Mouse (Mus musculus): ENCODE results near the gene Epn2.

The Epn2 gene

DNA sequence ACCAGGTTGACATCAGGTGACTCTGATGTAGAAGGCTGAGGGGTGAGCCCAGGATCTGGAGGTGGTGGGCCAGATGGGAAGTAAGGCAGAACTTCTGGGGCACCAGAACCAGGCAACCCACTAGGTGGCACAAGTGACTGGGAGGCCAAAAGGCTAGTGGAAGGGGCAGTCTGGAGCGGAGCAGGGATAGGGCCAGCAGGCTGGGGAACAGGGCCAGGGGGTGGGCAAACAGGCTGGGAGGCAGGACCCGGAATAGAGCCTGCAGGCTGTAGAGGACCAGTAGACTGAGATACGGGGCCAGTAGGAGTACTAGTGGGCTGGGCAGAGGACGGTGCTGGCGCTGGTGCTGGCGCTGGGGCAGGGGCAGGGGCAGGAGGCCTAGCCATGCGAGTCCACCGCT, 89.6 kb downstream of the Epn2 start:
- DNase-seq (ENCODE audit: low read depth, low spot score) = no peak

DNA sequence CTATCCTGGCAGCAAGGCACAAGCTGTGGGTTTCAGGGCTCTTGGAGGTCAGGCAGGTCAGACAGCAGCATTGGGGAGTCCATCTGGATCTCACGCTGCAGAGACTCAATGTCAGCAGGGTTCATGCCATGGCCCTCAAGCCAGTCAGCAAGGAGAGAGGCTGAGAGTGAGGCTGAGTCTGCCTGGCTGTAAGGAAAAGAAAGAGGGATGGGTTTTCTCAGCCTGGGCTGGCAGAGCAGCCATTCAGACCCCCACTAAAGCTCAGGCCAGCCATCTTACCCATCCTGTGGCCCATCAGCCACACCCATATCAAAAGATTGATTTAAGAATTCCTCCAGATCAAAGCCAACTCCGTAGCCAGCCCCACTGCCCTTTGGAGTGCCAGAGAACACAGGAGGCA, 90.4 kb downstream of the Epn2 start:
- no peak for DNase-seq (ENCODE audit: low read depth, low spot score)

DNA sequence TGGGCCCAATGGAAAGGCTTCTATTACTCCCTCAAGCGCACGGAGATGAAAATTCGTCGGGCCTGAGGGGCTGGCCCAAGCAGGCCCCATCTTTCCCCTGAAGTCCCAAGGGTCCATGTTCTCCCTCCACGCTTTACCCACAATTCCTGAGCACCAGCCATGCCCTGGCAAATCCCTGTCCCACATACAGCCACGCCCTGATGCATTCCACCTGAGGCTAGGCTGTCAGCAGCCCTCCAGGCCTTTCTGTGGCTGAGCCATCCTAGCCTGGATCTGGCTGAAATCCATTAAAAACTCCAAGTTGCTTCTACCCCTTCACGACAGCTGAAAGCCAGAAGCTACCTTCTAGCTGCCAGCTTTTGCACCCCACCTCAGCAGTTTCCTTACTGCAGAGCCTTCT, 91.6 kb downstream of the Epn2 start:
- DNase-seq (ENCODE audit: low read depth, low spot score) = no peak

DNA sequence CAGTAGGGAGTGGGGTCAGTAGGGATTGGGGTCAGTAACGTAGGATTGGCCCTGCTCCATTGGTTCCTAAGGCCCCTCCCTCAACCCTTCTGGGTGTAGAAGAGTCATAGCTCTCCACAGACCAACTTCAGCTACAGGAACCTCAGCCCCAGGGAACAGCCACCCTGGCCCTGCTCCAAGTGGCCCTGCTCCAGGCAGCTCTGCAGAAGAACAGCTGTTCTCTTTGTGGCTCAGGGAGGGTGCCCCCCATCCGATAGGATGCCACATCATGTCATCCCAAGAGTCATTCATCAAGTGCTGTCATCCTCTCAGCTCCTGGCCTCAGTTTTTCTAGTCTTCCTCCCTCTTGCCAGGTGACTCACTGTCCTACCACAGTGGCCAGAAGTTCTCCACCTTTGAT, 92.1 kb downstream of the Epn2 start:
- no peak for DNase-seq (ENCODE audit: low read depth, low spot score)

DNA sequence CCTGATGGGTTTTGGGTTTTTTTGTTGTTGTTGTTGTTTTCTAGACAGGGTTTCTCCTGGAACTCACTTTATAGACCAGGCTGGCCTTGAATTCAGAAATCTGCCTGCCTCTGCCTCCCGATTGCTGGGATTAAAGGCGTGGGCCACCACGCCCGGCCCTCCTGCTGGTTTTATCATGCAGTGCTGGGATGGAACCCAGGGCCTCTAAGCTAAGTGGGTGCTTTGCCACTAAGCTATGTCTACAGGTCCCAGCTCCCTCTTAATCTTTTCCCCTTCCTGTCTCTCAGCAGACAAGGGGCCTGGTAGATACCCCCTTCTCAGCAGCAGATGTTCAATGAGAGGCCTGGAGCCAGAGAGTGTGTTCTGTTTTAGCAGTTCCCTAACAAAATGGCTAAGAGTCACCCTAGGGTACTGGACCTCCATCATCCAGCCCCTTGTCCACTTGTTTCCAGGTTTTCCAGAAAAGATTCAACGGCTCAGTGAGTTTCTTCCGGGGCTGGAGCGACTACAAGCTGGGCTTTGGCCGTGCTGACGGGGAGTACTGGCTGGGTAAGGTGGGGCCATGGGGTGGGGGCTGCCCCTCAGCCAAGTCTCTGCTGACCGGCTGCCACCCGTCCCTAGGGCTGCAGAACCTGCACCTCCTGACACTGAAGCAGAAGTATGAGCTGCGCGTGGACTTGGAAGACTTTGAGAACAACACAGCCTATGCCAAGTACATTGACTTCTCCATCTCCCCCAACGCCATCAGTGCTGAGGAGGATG, 92.8 kb downstream of the Epn2 start:
- no peak for DNase-seq (ENCODE audit: low read depth, low spot score)

DNA sequence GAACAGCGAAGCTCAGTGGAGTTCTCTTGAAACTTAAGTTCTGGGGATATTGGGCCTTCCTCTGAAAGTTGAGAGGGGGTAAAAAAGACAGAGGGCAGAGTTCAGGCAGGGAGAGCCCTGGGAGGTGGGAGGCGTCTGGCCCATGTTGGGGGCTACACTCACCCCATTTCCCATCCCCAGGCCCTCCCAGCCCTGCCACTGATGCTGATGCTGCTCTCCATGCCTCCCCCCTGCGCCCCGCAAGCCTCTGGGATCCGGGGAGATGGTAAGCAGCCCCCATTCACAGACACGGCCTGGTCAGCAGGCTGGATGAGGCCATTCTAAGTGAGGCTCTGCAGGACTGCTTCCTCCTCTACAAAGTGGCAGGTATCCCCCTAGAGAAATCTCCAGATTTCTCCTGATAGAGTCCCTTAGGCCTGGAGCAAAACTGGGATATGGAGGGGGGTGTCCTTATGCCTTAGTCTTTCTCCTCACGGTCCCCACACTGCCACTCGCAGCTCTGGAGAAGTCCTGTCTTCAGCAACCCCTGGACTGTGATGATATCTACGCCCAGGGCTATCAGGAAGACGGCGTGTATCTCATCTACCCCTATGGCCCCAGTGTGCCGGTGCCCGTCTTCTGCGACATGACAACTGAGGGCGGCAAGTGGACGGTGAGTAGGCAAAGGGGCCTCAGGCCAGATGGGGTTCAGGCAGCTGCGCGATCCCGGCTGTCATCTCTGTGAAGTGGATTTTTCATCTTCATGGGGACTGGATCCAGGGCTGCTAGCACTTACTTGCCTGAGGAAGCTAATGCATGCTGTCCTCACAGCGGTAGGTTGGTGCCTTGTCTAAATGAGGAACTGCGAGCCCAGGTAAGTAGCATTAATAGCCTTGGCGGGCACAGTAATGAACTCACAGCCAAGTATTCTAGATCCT, 93.7 kb downstream of the Epn2 start:
- DNase-seq (ENCODE audit: low read depth, low spot score) = no peak

DNA sequence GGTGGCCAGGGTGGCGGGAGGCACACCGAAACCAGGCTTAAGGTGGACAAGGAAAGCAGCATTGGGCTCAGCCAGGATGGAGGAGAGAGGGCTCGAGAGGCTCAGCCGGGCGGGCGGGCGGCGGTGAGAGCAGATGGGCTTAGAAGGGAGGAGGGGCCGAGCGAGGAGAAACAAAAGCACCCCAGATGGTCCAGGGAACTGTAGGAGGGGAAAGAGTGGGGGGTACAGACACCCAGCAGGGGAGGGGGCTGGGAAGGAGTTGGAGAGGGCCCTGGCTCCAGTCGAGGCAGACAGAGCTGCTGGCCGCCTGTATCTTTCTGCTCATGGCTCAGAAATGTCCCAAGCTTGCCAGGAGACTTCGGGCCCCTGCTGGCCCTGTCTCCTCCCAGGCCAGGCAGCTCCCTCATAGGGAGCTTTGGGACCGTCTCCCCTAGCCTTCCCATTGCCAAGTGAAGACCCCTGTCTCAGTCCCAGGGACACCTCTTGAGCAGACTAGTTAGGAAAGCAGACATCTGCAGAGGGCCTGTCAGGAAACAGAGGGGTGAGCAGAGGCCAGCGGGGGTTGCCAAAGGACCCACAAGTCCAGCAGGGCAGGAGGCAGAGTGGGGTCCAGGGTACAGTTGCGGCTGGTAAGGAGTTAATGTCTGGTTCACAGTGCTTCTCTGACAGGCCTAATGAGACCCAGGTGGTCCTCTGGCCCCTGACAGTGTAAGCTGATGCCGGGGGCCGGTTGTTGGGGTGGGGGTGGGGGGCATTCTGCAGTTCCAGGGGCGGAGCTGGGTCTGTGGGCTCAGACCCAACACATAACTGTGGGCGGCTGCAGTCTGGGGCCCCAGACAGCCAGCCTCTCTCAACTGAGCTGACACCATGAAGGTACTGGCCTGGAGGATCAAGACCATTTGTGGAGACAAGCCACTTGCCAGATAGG, 94.6 kb downstream of the Epn2 start, which contains the start of gene Mfap4:
Gene Mfap4 (plus strand): TSS at position 819 of the 928 bp plus-strand sequence.
- DNase-seq (ENCODE audit: low read depth, low spot score) = no peak

DNA sequence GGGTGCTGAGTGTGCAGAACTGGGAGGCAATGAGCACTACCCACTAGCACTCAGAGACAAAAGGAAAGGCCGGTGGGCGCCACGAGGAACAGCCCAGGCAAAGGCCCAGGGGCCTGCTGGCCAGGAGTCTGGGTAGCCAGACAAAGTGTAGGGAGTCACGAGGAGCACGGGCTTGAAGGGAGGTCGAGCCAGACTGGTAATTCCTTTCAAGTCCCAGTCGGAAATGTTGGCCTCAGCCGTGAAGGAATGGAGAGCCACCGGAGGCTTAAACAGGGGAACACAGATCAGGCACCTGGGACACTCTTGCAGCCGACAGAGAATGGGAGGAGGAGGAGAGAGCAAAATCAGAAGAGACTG, 95.3 kb downstream of the Epn2 start:
- DNase-seq (ENCODE audit: low read depth, low spot score) = no peak

DNA sequence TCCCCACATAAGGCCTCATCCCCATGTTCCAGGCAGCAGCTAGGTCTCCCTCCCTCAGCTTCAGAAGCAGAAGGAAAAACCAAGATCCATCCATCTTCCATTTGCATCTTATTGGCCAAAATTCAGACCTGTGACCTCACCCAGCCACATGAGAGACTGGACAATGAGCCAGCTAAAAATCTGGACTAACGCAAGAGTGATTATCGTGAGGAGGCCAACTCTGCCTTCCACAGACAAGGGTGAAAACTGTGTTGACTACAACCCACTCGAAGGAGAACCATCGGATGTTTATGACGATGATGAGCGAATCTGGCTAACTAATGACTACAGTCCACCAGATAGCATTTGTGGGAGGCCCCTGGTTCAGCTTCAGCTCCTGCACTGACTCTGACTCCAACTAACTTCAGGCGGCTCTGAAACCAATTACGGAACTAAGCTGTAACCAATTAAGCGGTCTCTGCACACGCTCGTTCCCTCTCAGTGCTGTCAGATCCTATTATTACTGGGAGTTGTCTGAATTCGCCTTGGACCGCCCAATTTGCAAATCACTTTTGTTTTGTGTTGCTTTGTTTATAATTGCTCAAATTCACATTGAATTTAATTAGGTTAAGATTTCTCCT, 96.2 kb downstream of the Epn2 start:
- DNase-seq (ENCODE audit: low read depth, low spot score) = no peak

DNA sequence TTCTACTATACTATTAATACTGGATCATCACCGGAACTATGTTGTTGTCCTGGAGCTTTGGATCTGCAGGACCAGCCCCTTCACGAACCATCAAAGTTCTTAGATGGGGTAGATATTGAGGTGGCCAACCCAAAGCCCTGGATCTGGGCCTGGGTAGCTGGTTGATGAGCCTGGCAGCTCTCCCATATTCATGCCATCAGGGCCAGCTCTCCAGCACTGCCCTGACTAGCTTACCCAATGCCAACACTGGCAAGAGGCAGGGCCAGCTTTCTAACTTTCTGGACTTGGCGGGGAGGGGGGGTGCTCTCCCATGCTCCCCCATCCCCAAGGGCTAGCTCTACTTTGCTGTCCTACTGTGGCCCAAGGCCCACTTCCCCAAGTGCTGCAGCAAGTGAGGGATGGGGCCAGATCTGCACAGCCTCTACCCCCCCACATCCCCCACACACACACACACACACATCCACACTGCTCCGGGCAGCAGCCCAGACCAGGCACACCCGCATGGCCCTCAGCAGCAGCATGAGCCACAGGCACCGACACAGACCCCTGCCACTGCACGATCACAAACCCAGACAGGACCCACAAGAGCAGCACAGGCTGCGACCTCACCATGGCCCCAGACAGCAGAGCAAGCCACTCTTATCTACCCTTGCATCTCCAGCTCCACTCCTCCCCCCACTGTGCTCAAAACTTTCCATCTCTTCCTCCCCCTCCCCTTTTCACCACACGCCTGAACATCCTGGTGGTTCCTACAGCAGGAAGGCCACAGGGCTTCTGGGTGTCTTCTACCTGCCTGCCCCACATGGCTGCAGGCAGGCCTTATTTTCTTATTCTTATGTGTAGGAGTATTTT, 98.0 kb downstream of the Epn2 start:
- DNase-seq (ENCODE audit: low read depth, low spot score) = no peak

DNA sequence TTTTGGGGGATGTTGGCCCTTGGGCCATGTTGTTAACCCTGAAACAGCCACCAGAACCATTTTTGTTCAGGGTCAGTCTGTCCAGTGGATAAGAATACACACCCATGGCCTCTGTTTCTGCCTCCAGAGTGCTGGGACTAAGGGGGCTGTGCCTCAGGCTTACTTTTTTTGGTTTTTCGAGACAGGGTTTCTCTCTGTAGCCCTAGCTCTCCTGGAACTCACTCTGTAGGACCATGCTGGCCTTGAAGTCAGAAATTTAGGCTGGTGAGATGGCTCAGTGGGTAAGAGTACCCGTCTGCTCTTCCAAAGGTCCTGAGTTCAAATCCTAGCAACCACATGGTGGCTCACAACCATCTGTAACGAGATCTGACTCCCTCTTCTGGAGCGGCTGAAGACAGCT, 100.7 kb downstream of the Epn2 start:
- DNase-seq (ENCODE audit: low read depth, low spot score) = no peak

DNA sequence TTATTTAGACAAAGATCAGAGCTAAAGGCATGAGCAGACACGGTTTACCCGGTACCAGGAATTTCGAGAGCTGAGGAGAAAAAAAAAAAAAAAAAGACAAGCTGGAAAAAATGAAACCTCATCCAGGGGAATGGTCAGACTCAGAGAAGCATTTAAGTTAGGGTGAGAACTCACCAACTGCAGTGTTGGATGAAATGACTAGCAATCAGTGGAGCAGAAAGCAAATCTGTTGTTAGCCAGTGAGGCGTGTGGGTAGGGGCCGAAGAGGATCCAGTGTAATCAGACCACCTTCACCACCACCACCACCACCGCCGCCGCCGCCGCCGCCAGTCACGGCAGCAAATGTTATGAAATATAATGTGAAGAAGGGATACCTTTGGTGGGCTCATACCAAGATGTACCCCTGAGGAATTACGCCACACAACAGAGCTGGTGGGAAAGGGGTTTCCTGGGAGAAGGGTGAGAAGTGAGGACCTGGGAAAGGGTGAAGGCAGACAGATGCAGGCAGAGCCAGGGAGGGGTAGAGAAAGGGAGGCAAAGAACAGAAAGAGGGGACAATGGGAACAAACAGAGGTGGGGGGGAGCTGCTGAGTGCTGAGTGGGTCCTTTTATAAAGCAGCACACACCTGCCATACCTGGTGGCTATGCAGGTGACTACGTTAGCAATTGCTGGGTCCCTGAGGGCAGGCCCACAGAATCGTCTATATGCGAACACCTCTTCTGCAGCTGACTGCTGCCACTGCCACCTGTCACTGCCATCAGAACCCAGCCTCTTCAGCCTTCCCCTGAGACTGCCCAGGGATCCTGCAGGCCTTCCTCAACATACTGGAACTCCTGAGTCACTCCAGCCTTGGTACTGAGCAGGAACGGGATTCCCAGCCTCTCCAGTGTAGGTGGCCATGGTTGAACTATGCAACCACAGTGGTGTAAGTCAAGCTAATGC, 101.7 kb downstream of the Epn2 start:
- no peak for DNase-seq (ENCODE audit: low read depth, low spot score)

DNA sequence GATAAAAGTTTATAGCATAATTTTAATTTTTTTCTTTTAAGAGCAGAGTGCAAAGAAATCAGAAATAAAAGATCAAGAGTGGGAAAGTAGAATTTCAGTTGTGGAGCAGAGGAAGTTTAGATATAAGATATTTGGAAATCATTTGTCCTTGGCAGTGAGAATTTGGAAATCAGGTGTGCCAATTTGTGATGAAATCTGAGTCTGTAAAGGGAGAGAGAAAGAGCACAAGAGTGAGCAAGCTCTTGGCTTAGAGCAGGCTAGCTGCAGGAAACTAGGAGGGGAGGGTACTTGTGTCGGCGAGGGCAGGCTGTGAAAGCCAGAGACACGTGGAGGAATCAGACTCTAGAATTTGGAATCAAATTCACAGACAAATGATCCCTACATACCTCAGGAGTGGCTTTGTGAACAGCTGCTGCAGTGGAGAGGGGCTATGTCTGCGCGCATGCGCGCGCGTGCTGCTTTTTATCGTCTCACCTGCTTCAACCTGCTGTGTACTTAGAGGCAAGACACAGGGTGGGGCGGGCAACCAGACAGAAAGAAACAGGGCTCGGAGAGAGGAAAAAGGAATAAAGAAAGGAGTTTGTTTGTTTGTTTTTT, 102.6 kb downstream of the Epn2 start:
- DNase-seq (ENCODE audit: low read depth, low spot score) = peak; percentile 53

DNA sequence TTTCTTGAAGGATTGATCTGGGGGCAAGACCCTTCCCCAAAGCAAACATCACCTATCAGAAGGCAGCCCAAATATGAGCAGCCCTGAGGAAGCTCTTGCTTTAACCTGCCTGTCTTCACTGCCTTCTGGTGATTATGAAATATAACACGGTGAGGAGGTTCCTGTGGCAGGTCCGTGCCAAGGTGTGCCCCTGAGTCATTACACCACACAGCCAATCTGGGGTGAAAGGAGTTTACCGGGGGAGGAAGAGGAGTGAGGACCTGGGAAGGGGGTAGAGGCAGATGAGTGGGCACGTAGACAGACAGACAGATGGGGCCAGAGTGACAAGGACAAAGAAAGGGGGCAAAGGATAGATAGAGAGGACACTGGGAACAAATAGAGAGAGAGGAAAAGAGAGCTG, 105.9 kb downstream of the Epn2 start:
- no peak for DNase-seq (ENCODE audit: low read depth, low spot score)

DNA sequence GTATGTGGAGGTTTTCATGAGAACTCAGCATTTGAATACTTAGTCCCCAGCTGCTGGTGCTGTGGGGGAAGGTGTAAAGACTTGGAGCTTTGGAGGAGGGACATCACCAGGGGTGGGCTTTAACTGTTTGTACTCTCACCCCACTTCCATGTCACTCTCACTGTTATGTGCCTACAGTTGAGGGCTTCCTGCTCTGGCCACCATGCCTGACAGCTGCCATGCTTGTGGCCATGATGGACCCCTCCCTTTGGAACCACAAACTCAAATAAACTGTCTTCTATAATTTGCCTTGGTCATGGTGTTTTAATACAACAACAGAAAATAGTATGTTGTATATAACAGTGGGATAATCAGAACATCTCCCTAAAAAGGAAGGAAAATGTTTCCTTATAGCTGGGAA, 108.6 kb downstream of the Epn2 start:
- no peak for DNase-seq (ENCODE audit: low read depth, low spot score)

DNA sequence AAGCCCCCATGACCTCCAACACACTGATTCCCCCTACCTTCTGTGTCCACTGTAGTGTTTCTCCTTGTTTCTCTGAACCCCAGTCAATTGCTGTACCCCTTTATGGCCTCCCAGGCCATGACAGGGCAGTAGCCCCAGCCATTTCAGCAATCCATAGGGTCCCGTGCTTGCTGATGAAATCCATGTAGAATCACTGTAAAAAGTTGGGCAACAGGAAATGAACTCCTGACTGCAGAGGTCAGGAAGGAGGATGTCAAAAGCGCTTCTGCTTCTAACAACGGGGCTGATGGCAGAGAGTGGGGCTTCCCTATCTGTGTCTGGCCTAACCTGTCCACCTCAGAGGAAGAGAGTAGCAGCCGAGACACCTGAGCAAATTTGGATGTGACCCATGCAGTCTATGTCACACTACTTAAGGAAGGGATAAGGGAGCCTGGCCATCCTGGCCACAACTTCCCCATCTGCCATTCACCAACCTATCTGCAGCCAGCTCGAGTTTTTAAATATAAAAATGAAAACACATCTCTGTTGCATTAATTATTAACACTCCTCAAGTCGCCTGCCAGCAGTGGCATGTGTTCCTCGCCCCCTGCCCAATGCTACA, 110.1 kb downstream of the Epn2 start:
- DNase-seq (ENCODE audit: low read depth, low spot score) = no peak

DNA sequence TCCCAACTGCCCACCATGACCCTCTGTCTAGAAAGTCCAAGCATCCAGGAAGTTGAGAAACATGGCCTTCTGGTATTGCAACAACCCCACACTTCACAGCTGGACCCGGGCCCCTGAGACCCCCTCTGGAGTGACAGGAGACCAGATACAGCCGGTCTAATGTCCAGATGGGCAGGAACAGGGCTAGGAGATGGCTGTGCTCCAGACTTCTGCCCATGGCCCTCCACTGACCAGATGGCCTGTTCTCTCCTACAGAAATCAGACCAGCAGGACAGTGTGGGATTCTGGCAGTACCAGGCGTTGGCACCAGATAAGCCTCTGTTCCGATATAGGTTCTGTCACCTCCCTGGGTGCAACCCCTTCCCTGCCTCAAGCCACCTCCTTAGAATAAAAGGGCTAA, 111.0 kb downstream of the Epn2 start:
- DNase-seq (ENCODE audit: low read depth, low spot score) = no peak
